Mouse (Mus musculus) CH12.LX (cell line): ENCODE results near the gene Fst.

Source experiments
- CTCF ChIP-seq, 2 experiments: IDR thresholded peaks in 1 of 2; conservative IDR thresholded peaks in 1 of 2; 2 replicates each; pipeline ENCODE4 v1.5.1; 2011 to 2012; ENCODE audit warnings: low read depth in 2 of 2, low read length in 2 of 2, improper control_type of control experiment in 1 of 2, inconsistent platforms in 1 of 2, mild to moderate bottlenecking in 1 of 2, moderate library complexity in 1 of 2
- POLR2A ChIP-seq: IDR thresholded peaks from 2 replicates; pipeline ENCODE4 v1.6.1; 2011; ENCODE audit warnings: low read depth, mild to moderate bottlenecking, improper control_type of control experiment, low read length
- SIN3A ChIP-seq: IDR thresholded peaks from 2 replicates; pipeline ENCODE4 v1.6.1; 2012; ENCODE audit warnings: low read length, improper control_type of control experiment, inconsistent platforms

DNA sequence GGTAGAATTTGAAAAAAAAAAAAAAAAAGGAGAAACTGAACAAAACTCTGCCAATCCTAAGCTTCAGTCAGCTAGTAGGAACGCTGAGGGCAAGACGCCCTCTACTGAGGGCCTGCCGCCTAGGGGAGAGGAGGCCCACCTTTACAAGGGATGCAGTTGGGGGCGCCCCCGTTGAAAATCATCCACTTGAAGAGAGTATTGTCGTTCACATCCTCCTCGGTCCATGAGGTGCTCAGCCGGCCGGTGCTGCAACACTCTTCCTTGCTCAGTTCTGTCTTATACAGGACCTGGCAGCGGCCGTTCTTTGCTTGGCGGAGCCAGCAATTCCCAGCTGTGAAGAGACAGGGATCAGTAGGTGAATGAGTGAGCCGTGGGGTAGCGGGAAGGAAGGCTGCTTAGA is 2.5 kb downstream of the Fst start:
- no peak for TF ChIP-seq CTCF (conservative IDR thresholded peaks at IDR 0.05 in 1 of 2, IDR thresholded peaks at IDR 0.05 in 1 of 2; ENCODE audit: low read depth in 2 of 2, low read length in 2 of 2)
- no peak for TF ChIP-seq SIN3A
- TF ChIP-seq POLR2A: no peak
